Mouse (Mus musculus) ovary, adult 2 months (tissue): ENCODE results near the gene Rap2b. TPM values are rescaled to one million over a fixed set of nuclear protein-coding genes. Genes with fewer than 3 reads are reported as not detected.

Experiments
- polyA plus RNA-seq: library from polyadenylated mRNA; depleted of rRNA; stranded (reverse); fragments of >200 nt; gene quantifications from 2 replicates; pipeline ENCODE4 v1.2.3, GENCODE M21; 2012; rRNA removed

Rap2b gene
- polyA plus RNA-seq = 14.1 and 16.6 TPM in 2 replicates

DNA sequence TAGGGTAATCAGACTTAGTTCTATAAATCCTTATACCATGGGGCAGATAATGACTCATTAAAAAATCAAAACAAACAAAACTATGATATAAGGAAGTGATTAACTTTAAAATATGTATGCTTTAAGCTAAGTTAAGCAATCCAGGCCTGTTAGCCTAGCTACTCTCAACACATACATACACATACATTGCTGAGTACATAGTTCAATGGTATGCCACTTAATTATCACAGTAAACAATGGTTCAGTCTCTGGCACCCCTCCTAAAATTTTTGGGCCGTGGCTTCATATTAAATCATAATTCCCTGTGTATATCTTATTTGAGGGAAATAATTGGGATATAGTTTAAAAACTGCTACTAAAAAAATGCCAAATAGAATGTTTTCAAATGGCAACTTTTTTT lies at the start of gene Rap2b:
Gene Rap2b (plus strand): TSS at position 301 of the 400 bp plus-strand sequence.

DNA sequence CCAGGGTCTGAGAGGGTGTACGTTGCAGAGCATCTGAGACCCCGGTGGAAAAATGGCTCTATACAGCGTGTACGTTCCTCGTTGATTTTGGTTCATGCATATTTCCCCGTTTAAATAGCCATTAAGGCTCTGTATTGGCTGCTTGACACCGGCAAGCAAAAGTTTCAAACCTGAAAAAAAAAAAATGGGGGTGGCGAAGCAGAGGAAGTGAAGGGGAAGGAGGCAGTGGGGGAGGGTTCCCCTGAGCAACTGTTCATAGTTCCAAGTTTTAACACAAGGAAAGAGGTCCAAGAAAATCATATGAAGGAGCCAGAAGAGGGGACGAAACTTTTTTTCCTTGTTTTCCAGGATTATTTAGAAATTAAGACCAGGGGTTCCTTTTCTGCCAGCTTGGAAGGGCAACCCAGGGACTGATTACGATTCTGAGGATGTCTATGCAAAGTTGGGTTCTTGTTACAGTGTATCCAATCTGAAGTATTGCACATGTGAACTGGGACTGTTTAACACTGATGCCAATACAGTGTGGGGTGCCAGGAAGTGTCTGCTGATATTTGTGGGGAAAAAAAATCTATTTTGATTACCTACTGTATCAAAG lies 4.4 kb downstream of the Rap2b start, which contains the start of gene B430305J03Rik:
Gene B430305J03Rik (minus strand): TSS at position 173 of the 595 bp plus-strand sequence.

Other genes starting within 250 kb of the Rap2b start
- gene B430305J03Rik, start 4.3 kb downstream of the Rap2b start, polyA plus RNA-seq = 0.31 and 0.51 TPM in 2 replicates